Mouse (Mus musculus): ENCODE data around the gene Prpf8. TPM values are rescaled to one million over a fixed set of nuclear protein-coding genes. Genes with fewer than 3 reads are reported as not detected.

Prpf8 gene
- polyA plus RNA-seq, 1 experiment: 104 TPM

GRCm38 (mm10) chr11:75441034-75441433 is 45.6 kb upstream of the Prpf8 start:
- Histone ChIP-seq H3K27me3 (ENCODE audit: control insufficient read depth, insufficient read depth, insufficient read length) (no peaks in the 10 kb centered on the region), H3K4me3 (ENCODE audit: insufficient read depth, poor library complexity, severe bottlenecking) (no peak overlapping the region), H3K79me3 (ENCODE audit: low read depth) (no peaks in the 10 kb centered on the region), H3ac (ENCODE audit: control insufficient read depth, insufficient read length, low read depth) (no peak overlapping the region), H3K36me3 (ENCODE audit: control insufficient read depth, insufficient read depth) (peaks cover 42% of the 10 kb centered on the region), H3K79me2 (ENCODE audit: control insufficient read depth, insufficient read depth) (no peaks in the 10 kb centered on the region)
- no peak for TF ChIP-seq MAX (IDR thresholded peaks at IDR 0.05)
- no peak for TF ChIP-seq MYOG (IDR thresholded peaks at IDR 0.05; ENCODE audit: control insufficient read depth, extremely low read depth, insufficient read length)
- no peak for TF ChIP-seq MYOD1 (IDR thresholded peaks at IDR 0.05; ENCODE audit: control insufficient read depth, insufficient read length, low read depth)

DNA sequence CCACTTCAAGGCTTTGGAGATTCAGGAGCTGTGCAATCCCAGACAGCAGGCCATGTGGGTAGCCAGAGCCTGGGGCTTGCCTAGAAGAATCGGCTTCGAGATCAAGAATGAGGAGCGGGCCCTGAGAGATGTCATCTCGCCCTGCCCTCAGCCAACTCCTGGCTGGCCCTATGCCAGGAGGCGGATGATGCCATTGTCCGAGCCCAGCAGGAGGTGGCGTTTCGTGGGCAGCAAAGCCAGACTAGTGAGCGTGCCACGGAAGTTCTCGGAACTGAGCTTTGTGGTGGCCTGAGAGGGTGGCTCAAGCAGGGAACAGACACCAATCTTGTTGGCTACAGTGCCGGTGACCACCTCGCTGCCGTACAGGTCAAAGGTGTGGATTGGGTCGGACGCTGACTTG is 45.0 kb upstream of the Prpf8 start:
- no peaks in the 10 kb centered on the region for H3K27me3 ChIP-seq (ENCODE audit: control insufficient read depth, insufficient read depth, insufficient read length)
- no peaks in the 10 kb centered on the region for H3K79me3 ChIP-seq (ENCODE audit: low read depth)
- no peaks in the 10 kb centered on the region for H3K79me2 ChIP-seq (ENCODE audit: control insufficient read depth, insufficient read depth)
- peaks cover 46% of the 10 kb centered on the region for H3K36me3 ChIP-seq (ENCODE audit: control insufficient read depth, insufficient read depth)
- H3K4me3 ChIP-seq (ENCODE audit: insufficient read depth, poor library complexity, severe bottlenecking): no peak overlapping the region
- TF ChIP-seq USF1 (IDR thresholded peaks at IDR 0.05; ENCODE audit: low read depth): no peak
- TF ChIP-seq MAX (IDR thresholded peaks at IDR 0.05): no peak
- TF ChIP-seq MYOD1 (IDR thresholded peaks at IDR 0.05; ENCODE audit: control insufficient read depth, insufficient read length, low read depth): no peak
- TF ChIP-seq CEBPB (IDR thresholded peaks at IDR 0.05; ENCODE audit: low read depth): no peak
- no peak for TF ChIP-seq MYOG (IDR thresholded peaks at IDR 0.05; ENCODE audit: control insufficient read depth, extremely low read depth, insufficient read length)
- no peak overlapping the region for H3ac ChIP-seq (ENCODE audit: control insufficient read depth, insufficient read length, low read depth)

DNA sequence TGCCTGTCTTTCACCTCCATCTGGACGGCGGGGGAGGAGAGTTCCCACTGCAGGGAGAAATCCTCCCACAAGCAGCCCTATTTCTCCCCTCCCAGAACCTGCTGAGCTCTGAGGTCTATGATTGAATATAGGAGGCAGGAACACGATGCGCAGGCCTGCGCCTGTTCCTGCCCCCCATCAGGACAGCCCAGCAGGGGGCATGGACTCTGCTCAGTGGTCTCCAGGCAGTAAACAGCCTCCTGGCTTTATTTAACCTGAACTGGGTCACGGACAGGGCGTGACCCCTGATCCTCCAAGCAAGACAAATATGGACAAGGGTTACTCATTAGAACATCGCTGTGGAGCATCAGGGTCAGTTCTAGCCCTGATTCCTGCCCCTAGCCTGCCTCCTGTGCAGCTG is 42.9 kb upstream of the Prpf8 start:
- no peak overlapping the region for H3ac ChIP-seq (ENCODE audit: control insufficient read depth, insufficient read length, low read depth)
- peaks cover 67% of the 10 kb centered on the region for H3K36me3 ChIP-seq (ENCODE audit: control insufficient read depth, insufficient read depth)
- no peaks in the 10 kb centered on the region for H3K79me2 ChIP-seq (ENCODE audit: control insufficient read depth, insufficient read depth)
- no peak for TF ChIP-seq FOSL1 (IDR thresholded peaks at IDR 0.05; ENCODE audit: insufficient read depth, low read length, poor library complexity, severe bottlenecking)
- TF ChIP-seq MAX (IDR thresholded peaks at IDR 0.05): no peak
- no peak for TF ChIP-seq MYOG (IDR thresholded peaks at IDR 0.05; ENCODE audit: control insufficient read depth, extremely low read depth, insufficient read length)
- no peak for TF ChIP-seq CEBPB (IDR thresholded peaks at IDR 0.05; ENCODE audit: low read depth)
- TF ChIP-seq USF1 (IDR thresholded peaks at IDR 0.05; ENCODE audit: low read depth): no peak
- no peak for TF ChIP-seq MYOD1 (IDR thresholded peaks at IDR 0.05; ENCODE audit: control insufficient read depth, insufficient read length, low read depth)
- TF ChIP-seq CTCF (IDR thresholded peaks at IDR 0.05; ENCODE audit: control insufficient read depth, insufficient read depth, insufficient read length): no peak
- no peak overlapping the region for H3K4me3 ChIP-seq (ENCODE audit: insufficient read depth, poor library complexity, severe bottlenecking)
- H3K79me3 ChIP-seq (ENCODE audit: low read depth): no peaks in the 10 kb centered on the region
- no peaks in the 10 kb centered on the region for H3K27me3 ChIP-seq (ENCODE audit: control insufficient read depth, insufficient read depth, insufficient read length)

DNA sequence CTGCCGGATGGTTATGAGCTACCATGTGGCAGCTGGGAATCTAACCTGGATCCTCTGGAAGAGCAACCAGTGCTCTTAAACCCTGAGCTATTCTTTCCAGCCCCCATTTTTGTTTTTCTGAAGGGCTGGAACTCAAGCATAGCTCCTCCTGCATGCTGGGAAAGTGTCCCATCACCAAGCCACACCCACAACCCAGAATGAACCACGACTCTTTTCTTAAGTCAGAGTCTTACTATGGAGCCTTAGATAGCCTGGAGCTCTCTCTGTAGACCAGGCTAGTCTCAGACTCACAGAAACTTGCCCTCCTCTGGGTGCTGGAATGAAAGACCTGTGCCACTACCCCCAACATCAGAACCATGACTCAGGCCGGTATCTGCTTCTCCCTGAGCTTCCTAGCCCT is 38.0 kb upstream of the Prpf8 start:
- TF ChIP-seq MAX (IDR thresholded peaks at IDR 0.05): no peak
- TF ChIP-seq CEBPB (IDR thresholded peaks at IDR 0.05; ENCODE audit: low read depth): no peak
- TF ChIP-seq FOSL1 (IDR thresholded peaks at IDR 0.05; ENCODE audit: insufficient read depth, low read length, poor library complexity, severe bottlenecking): no peak
- TF ChIP-seq USF1 (IDR thresholded peaks at IDR 0.05; ENCODE audit: low read depth): no peak
- TF ChIP-seq MYOG (IDR thresholded peaks at IDR 0.05; ENCODE audit: control insufficient read depth, extremely low read depth, insufficient read length): no peak
- Histone ChIP-seq H3K36me3 (ENCODE audit: control insufficient read depth, insufficient read depth) (peaks cover 48% of the 10 kb centered on the region), H3K4me3 (ENCODE audit: insufficient read depth, poor library complexity, severe bottlenecking) (no peak overlapping the region), H3K27me3 (ENCODE audit: control insufficient read depth, insufficient read depth, insufficient read length) (no peaks in the 10 kb centered on the region), H3K79me2 (ENCODE audit: control insufficient read depth, insufficient read depth) (peaks cover 36% of the 10 kb centered on the region), H3ac (ENCODE audit: control insufficient read depth, insufficient read length, low read depth) (no peak overlapping the region), H3K79me3 (ENCODE audit: low read depth) (peaks cover 8% of the 10 kb centered on the region)

GRCm38 (mm10) chr11:75449695-75450094 is 36.9 kb upstream of the Prpf8 start:
- H3K4me3 ChIP-seq (ENCODE audit: insufficient read depth, poor library complexity, severe bottlenecking): no peak overlapping the region
- no peaks in the 10 kb centered on the region for H3K27me3 ChIP-seq (ENCODE audit: control insufficient read depth, insufficient read depth, insufficient read length)
- TF ChIP-seq CEBPB (IDR thresholded peaks at IDR 0.05; ENCODE audit: low read depth) (no peak), CTCF (IDR thresholded peaks at IDR 0.05; ENCODE audit: control insufficient read depth, insufficient read depth, insufficient read length) (no peak), MYOG (IDR thresholded peaks at IDR 0.05; ENCODE audit: control insufficient read depth, extremely low read depth, insufficient read length) (no peak), USF1 (IDR thresholded peaks at IDR 0.05; ENCODE audit: low read depth) (no peak), MAX (IDR thresholded peaks at IDR 0.05) (no peak), MYOD1 (IDR thresholded peaks at IDR 0.05; ENCODE audit: control insufficient read depth, insufficient read length, low read depth) (no peak), FOSL1 (IDR thresholded peaks at IDR 0.05; ENCODE audit: insufficient read depth, low read length, poor library complexity, severe bottlenecking) (no peak)
- H3K36me3 ChIP-seq (ENCODE audit: control insufficient read depth, insufficient read depth): peaks cover 40% of the 10 kb centered on the region
- no peak overlapping the region for H3ac ChIP-seq (ENCODE audit: control insufficient read depth, insufficient read length, low read depth)
- H3K79me3 ChIP-seq (ENCODE audit: low read depth): peaks cover 14% of the 10 kb centered on the region
- H3K79me2 ChIP-seq (ENCODE audit: control insufficient read depth, insufficient read depth): peaks cover 43% of the 10 kb centered on the region

DNA sequence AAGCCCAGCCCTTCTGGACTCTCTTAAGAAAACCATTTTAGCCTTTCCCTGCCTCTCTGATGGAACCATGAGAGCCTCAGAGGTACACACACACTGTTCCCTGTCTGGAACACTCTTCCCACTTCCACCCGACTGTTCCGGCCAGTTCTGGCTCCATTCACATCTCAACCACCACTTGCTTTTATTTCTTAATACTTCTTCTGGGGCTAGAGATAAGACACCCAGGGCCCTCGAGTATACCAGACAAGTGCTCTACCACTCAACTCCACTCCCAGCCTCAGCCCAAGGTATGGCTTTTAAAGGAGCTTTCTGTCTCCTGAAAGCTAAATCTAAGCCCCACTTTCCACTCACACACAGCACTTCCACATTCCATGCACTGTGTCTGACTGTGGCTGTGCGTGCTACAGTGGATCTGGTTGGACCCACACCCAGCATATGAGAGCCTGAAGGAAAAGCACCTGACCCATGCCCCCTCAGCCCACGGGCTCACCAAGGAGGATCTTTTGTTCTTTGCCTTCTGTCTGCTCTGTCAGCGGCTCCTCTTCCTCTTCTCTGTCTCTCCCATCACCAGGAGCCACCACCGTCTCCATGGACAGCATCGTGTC is 36.2 kb upstream of the Prpf8 start:
- Histone ChIP-seq H3K4me3 (ENCODE audit: insufficient read depth, poor library complexity, severe bottlenecking) (no peak overlapping the region), H3ac (ENCODE audit: control insufficient read depth, insufficient read length, low read depth) (no peak overlapping the region), H3K36me3 (ENCODE audit: control insufficient read depth, insufficient read depth) (peaks cover 35% of the 10 kb centered on the region), H3K79me3 (ENCODE audit: low read depth) (peaks cover 14% of the 10 kb centered on the region), H3K27me3 (ENCODE audit: control insufficient read depth, insufficient read depth, insufficient read length) (no peaks in the 10 kb centered on the region), H3K79me2 (ENCODE audit: control insufficient read depth, insufficient read depth) (peaks cover 43% of the 10 kb centered on the region)
- TF ChIP-seq MYOD1 (IDR thresholded peaks at IDR 0.05; ENCODE audit: control insufficient read depth, insufficient read length, low read depth) (no peak), MAX (IDR thresholded peaks at IDR 0.05) (no peak), CTCF (IDR thresholded peaks at IDR 0.05; ENCODE audit: control insufficient read depth, insufficient read depth, insufficient read length) (no peak), FOSL1 (IDR thresholded peaks at IDR 0.05; ENCODE audit: insufficient read depth, low read length, poor library complexity, severe bottlenecking) (no peak), CEBPB (IDR thresholded peaks at IDR 0.05; ENCODE audit: low read depth) (no peak), MYOG (IDR thresholded peaks at IDR 0.05; ENCODE audit: control insufficient read depth, extremely low read depth, insufficient read length) (no peak), USF1 (IDR thresholded peaks at IDR 0.05; ENCODE audit: low read depth) (no peak)

Measured in C2C12 (cell line).